Mouse (Mus musculus) gastrocnemius, postnatal 10 days (tissue): ENCODE measurements around the gene Bmf. TPM values are rescaled to one million over a fixed set of nuclear protein-coding genes. Genes with fewer than 3 reads are reported as not detected.

Experiments
- DNase-seq: peaks from one replicate; pipeline ENCODE4 v3.0.0; 2021; ENCODE audit warnings: mixed read lengths
- total RNA-seq, 2 experiments: library from RNA; stranded (reverse); gene quantifications; 2 replicates each; pipeline ENCODE4 v1.2.3; 2021

Bmf gene
- total RNA-seq, 2 experiments from 2014 or later: 14.5 to 15.7 TPM

GRCm38 (mm10) chr2:118479550-118479909, 70.0 kb downstream of the Bmf start, which contains the start of gene Srp14:
Srp14 (minus strand) TSS chr2:118479711.
- peak; percentile 94 for DNase-seq

DNA sequence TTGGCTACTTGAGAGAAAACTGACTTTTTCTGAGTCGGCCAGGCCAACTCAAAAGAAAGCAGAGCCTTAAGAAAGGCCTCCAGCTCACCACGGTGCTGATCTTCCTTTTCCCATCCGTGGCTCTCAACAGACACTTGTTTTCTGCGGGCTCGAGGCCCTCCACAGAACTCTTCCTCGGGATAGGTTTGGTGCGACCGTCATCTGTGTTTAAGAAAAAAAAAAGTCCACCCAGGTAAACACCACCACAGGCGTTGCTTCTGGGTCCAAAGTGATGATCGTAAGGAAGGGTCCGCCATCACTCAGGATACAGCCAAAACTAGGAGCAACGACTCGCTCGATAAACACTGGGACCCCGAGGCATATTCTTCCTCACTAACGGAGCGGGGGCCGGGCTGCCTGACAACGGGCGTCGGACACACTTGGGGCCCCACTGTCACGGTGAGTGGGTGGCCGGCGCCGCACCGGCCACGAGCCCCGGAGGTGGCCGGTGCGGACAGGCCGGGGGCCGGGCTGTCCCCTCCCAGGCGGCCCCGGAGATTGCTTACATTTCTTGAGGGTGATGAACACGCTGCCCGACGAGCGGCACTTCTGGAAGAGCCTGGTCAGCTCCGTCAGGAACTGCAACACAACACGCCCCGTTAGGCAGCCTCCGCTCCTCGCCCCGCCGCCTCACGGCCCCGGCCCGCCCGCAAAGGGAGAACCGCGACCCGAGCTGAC, 70.5 kb downstream of the Bmf start:
- DNase-seq: no peak

Other genes with a start within 250 kb of the Bmf start
- under 1 TPM; 0.31 to 0.38 TPM for gene Gpr176, start 176.3 kb downstream of the Bmf start, total RNA-seq
- gene Eif2ak4, start 161.1 kb downstream of the Bmf start, total RNA-seq: 1 to 10 TPM; 5.4 to 8.1 TPM
- 100 to 1,000 TPM; 148 to 154 TPM for gene Srp14, start 70.0 kb downstream of the Bmf start, total RNA-seq
- 10 to 100 TPM in 1 of 2 experiments, 1 to 10 TPM in 1; 9.2 to 15.6 TPM for gene Bub1b, start 48.5 kb upstream of the Bmf start, total RNA-seq
- under 1 TPM; 0.33 to 0.43 TPM for gene Pak6, start 113.6 kb upstream of the Bmf start, total RNA-seq
- gene Ankrd63, start 154.3 kb upstream of the Bmf start, total RNA-seq: under 1 TPM in 1 of 2 experiments, not detected in 1; 0.09 TPM
- gene Plcb2, start 178.8 kb upstream of the Bmf start, total RNA-seq: 1 to 10 TPM in 1 of 2 experiments, under 1 TPM in 1; 0.40 to 1.1 TPM
- gene Inafm2, start 196.1 kb upstream of the Bmf start, total RNA-seq: 1 to 10 TPM; 6.0 to 8.6 TPM
- 1 to 10 TPM; 5.7 to 8.5 TPM for gene Ccdc9b, start 213.0 kb upstream of the Bmf start, total RNA-seq
- gene Phgr1, start 223.1 kb upstream of the Bmf start, total RNA-seq: not detected
- under 1 TPM; 0.34 to 0.35 TPM for gene Disp2, start 230.0 kb upstream of the Bmf start, total RNA-seq